Mouse (Mus musculus): ENCODE results near the gene Ehbp1l1. TPM values are rescaled to one million over a fixed set of nuclear protein-coding genes. Genes with fewer than 3 reads are reported as not detected.

Gene Ehbp1l1
- polyA plus RNA-seq, 1 experiment from 2014 or later: 21.2 TPM

GRCm38 (mm10) chr19:5729444-5729815 lies 3.3 kb upstream of the Ehbp1l1 start, which contains the start of gene Fam89b:
TSS of gene Fam89b (minus strand) at chr19:5729653.
- Histone ChIP-seq H3K9ac (peak within 1 kb of the TSS; percentile 99), H3K27ac (peak within 1 kb of the TSS; percentile 94), H3K36me3 (peaks cover 10% of the 10 kb centered on the region; the same call in 1 of the 2 replicates), H3K27me3 (no peaks in the 10 kb centered on the region), H3K4me3 (peak within 1 kb of the TSS; percentile 97), H3K4me1 (peaks cover 63% of the 10 kb centered on the region), H3K9me3 (no peaks in the 10 kb centered on the region), H3K4me2 (replicated peaks) (peak within 1 kb of the TSS; percentile 99)
- under 1% methylated on average over 37 of the region's 37 CpGs for WGBS
- peak; percentile 67; the same call in 1 of the 2 replicates for ATAC-seq (ENCODE audit: low FRiP score, low read depth)

- Histone ChIP-seq H3K4me2 (replicated peaks) (peak overlapping the region; percentile 99), H3K9me3 (no peaks in the 10 kb centered on the region), H3K27me3 (no peaks in the 10 kb centered on the region), H3K9ac (peak overlapping the region; percentile 99), H3K27ac (peak overlapping the region; percentile 94), H3K4me3 (peak overlapping the region; percentile 97), H3K36me3 (peaks cover 15% of the 10 kb centered on the region), H3K4me1 (peaks cover 63% of the 10 kb centered on the region)
- 10% methylated on average over 37 of the region's 37 CpGs for WGBS
- 0 out of 2 replicates have a peak, but pooled peaks have one; percentile 22 for ATAC-seq (ENCODE audit: low FRiP score, low read depth)
These were observed 2.7 kb upstream of the Ehbp1l1 start for GRCm38 (mm10) chr19:5728631-5729443.

GRCm38 (mm10) chr19:5727701-5728100 lies 1.6 kb upstream of the Ehbp1l1 start:
- peak overlapping the region; percentile 70; the same call in 1 of the 2 replicates for H3K27ac ChIP-seq
- no peak for ATAC-seq (ENCODE audit: low FRiP score, low read depth)

GRCm38 (mm10) chr19:5726961-5727578 lies 953 bp upstream of the Ehbp1l1 start:
- peak overlapping the region; percentile 97 for H3K4me3 ChIP-seq
- ATAC-seq (ENCODE audit: low FRiP score, low read depth): no peak
- peak overlapping the region; percentile 69 for H3K9ac ChIP-seq
- no peaks in the 10 kb centered on the region for H3K27me3 ChIP-seq
- WGBS: 72% methylated on average over 15 of the region's 15 CpGs
- peak overlapping the region; percentile 70 for H3K27ac ChIP-seq
- peaks cover 31% of the 10 kb centered on the region for H3K36me3 ChIP-seq
- no peaks in the 10 kb centered on the region for H3K9me3 ChIP-seq
- H3K4me1 ChIP-seq: peaks cover 63% of the 10 kb centered on the region
- peak overlapping the region; percentile 99 for H3K4me2 ChIP-seq (replicated peaks)

More at GRCm38 (mm10) chr19:5727701-5728100, 1.6 kb upstream of the Ehbp1l1 start:
- peaks cover 63% of the 10 kb centered on the region for H3K4me1 ChIP-seq
- H3K4me3 ChIP-seq: peak overlapping the region; percentile 97
- H3K9ac ChIP-seq: peak overlapping the region; percentile 99
- H3K27me3 ChIP-seq: no peaks in the 10 kb centered on the region
- H3K4me2 ChIP-seq (replicated peaks): peak overlapping the region; percentile 99
- WGBS: 2% methylated on average over 14 of the region's 14 CpGs
- H3K36me3 ChIP-seq: peaks cover 25% of the 10 kb centered on the region
- H3K9me3 ChIP-seq: no peaks in the 10 kb centered on the region

GRCm38 (mm10) chr19:5725029-5725707 lies 949 bp downstream of the Ehbp1l1 start:
- Histone ChIP-seq H3K4me1 (peaks cover 49% of the 10 kb centered on the region), H3K4me3 (peak overlapping the region; percentile 97), H3K36me3 (peaks cover 50% of the 10 kb centered on the region), H3K9ac (peak overlapping the region; percentile 76), H3K27me3 (no peaks in the 10 kb centered on the region), H3K4me2 (replicated peaks) (peak overlapping the region; percentile 99), H3K27ac (peak overlapping the region; percentile 66; the same call in 1 of the 2 replicates), H3K9me3 (no peaks in the 10 kb centered on the region)
- WGBS: 65% methylated on average over 12 of the region's 12 CpGs
- peak; percentile 51 for ATAC-seq (ENCODE audit: low FRiP score, low read depth)

GRCm38 (mm10) chr19:5724549-5724941 lies 1.6 kb downstream of the Ehbp1l1 start:
- H3K27ac ChIP-seq: no peak overlapping the region; the same call in 1 of the 2 replicates
- 0 out of 2 replicates have a peak, but pooled peaks have one; percentile 2 for ATAC-seq (ENCODE audit: low FRiP score, low read depth)
- H3K9me3 ChIP-seq: no peaks in the 10 kb centered on the region
- H3K27me3 ChIP-seq: no peaks in the 10 kb centered on the region
- H3K4me2 ChIP-seq (replicated peaks): peak overlapping the region; percentile 99
- peaks cover 53% of the 10 kb centered on the region for H3K36me3 ChIP-seq
- peak overlapping the region; percentile 76 for H3K9ac ChIP-seq
- 73% methylated on average over 7 of the region's 7 CpGs for WGBS
- H3K4me3 ChIP-seq: peak overlapping the region; percentile 97
- H3K4me1 ChIP-seq: peaks cover 43% of the 10 kb centered on the region

GRCm38 (mm10) chr19:5723934-5724548 lies 2.1 kb downstream of the Ehbp1l1 start:
- H3K27me3 ChIP-seq: no peaks in the 10 kb centered on the region
- peaks cover 43% of the 10 kb centered on the region for H3K4me1 ChIP-seq
- peak overlapping the region; percentile 36 for H3K9ac ChIP-seq
- H3K4me3 ChIP-seq: peak overlapping the region; percentile 97
- no peak overlapping the region; the same call in 1 of the 2 replicates for H3K27ac ChIP-seq
- peak overlapping the region; percentile 99 for H3K4me2 ChIP-seq (replicated peaks)
- 51% methylated on average over 4 of the region's 4 CpGs for WGBS
- no peaks in the 10 kb centered on the region for H3K9me3 ChIP-seq
- no peak for ATAC-seq (ENCODE audit: low FRiP score, low read depth)
- H3K36me3 ChIP-seq: peaks cover 58% of the 10 kb centered on the region

GRCm38 (mm10) chr19:5722848-5723425 lies 3.2 kb downstream of the Ehbp1l1 start:
- WGBS: 90% methylated on average over 7 of the region's 7 CpGs
- Histone ChIP-seq H3K27me3 (no peaks in the 10 kb centered on the region), H3K4me3 (no peak overlapping the region), H3K36me3 (peaks cover 67% of the 10 kb centered on the region), H3K4me2 (replicated peaks) (no peak overlapping the region), H3K9ac (no peak overlapping the region), H3K27ac (no peak overlapping the region), H3K9me3 (no peaks in the 10 kb centered on the region), H3K4me1 (peaks cover 35% of the 10 kb centered on the region)
- no peak for ATAC-seq (ENCODE audit: low FRiP score, low read depth)

GRCm38 (mm10) chr19:5721233-5721632 lies 4.9 kb downstream of the Ehbp1l1 start:
- Histone ChIP-seq H3K36me3 (peaks cover 79% of the 10 kb centered on the region), H3K27me3 (0 out of 2 replicates have a peak, but pooled peaks cover 4% of the 10 kb centered on the region), H3K9me3 (no peaks in the 10 kb centered on the region), H3K4me1 (peaks cover 29% of the 10 kb centered on the region), H3K27ac (no peak overlapping the region), H3K4me2 (replicated peaks) (no peak overlapping the region), H3K9ac (no peak overlapping the region), H3K4me3 (no peak overlapping the region)
- ATAC-seq (ENCODE audit: low FRiP score, low read depth): no peak
- WGBS: 85% methylated on average over 6 of the region's 6 CpGs

GRCm38 (mm10) chr19:5716955-5717354 lies 9.2 kb downstream of the Ehbp1l1 start:
- Histone ChIP-seq H3K27me3 (0 out of 2 replicates have a peak, but pooled peaks cover 4% of the 10 kb centered on the region), H3K4me2 (replicated peaks) (no peak overlapping the region), H3K4me3 (no peak overlapping the region), H3K9me3 (no peaks in the 10 kb centered on the region), H3K9ac (no peak overlapping the region), H3K4me1 (peaks cover 33% of the 10 kb centered on the region), H3K27ac (no peak overlapping the region), H3K36me3 (peaks cover 73% of the 10 kb centered on the region)
- 61% methylated on average over 10 of the region's 10 CpGs for WGBS
- ATAC-seq (ENCODE audit: low FRiP score, low read depth): no peak
